Mouse (Mus musculus): ENCODE measurements around the gene Atox1. TPM values are rescaled to one million over a fixed set of nuclear protein-coding genes. Genes with fewer than 3 reads are reported as not detected.

Gene Atox1
- total RNA-seq, 2 experiments from 2014 or later, result 88.4 to 92.4 TPM

DNA sequence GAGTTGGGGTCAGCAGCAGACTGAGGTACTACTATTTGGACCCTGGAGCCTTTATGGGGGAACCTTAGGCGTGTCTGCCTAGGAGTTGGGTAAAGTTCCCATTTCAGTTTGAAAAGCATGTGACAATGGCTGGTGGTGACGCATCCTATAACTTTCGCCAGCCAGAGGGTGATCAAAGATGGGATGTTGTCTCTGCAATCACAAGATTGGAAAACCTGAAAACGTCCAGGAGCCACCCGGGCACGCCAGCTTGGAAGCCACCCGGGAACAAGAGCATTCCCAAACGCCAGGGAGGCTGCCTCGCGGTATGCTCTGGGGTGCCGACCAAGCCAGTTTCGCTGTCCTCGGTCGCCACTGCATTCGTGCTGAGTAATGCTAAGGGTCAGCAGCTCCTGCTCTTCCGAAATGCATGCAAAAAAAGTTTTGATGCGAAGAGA, 7.6 kb upstream of the Atox1 start:
- no peak for TF ChIP-seq CTCF (conservative IDR thresholded peaks at IDR 0.05)
- Histone ChIP-seq H3K27ac (peak overlapping the region; percentile 98), H3K4me3 (peak overlapping the region; percentile 73)
- DNase-seq (ENCODE audit: low spot score in 2 of 2), result no peak

GRCm38 (mm10) chr11:55468012-55468411, 7.0 kb upstream of the Atox1 start:
- Histone ChIP-seq H3K4me3 (peak overlapping the region; percentile 73; the same call in 1 of the 2 replicates), H3K27ac (peak overlapping the region; percentile 98)
- TF ChIP-seq CTCF (conservative IDR thresholded peaks at IDR 0.05), result no peak
- no peak for DNase-seq (ENCODE audit: low spot score in 2 of 2)

- Histone ChIP-seq H3K4me3 (no peak overlapping the region), H3K27ac (no peak overlapping the region)
- TF ChIP-seq CTCF (conservative IDR thresholded peaks at IDR 0.05), result no peak
- DNase-seq (ENCODE audit: low spot score in 2 of 2), result no peak
These were observed 4.1 kb upstream of the Atox1 start for GRCm38 (mm10) chr11:55465177-55465576.

DNA sequence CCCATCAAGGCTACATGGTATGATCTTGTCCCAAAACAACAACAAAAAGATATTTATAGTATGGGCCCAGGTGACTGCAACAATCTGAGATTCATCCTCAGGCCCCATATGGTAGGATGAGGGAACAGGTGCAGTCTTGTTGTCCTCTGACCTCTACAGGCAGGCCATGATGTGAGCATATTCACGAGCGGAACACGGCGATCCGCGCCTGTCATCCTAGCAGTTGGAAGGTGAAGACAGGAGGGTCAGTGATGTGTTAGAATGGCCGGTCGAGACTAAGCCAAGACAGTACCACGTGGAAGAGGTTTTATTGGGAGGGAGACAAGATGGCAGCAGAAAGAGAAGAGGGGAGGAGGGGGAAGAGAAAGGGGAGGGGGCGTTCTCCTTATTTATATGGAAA, 3.7 kb upstream of the Atox1 start:
- H3K27ac ChIP-seq, result no peak overlapping the region
- no peak for TF ChIP-seq CTCF (conservative IDR thresholded peaks at IDR 0.05)
- no peak overlapping the region for H3K4me3 ChIP-seq
- no peak for DNase-seq (ENCODE audit: low spot score in 2 of 2)

- no peak for TF ChIP-seq CTCF (conservative IDR thresholded peaks at IDR 0.05)
- no peak overlapping the region for H3K4me3 ChIP-seq
- no peak for DNase-seq (ENCODE audit: low spot score in 2 of 2)
These were observed 1.1 kb upstream of the Atox1 start for GRCm38 (mm10) chr11:55462149-55462548.

DNA sequence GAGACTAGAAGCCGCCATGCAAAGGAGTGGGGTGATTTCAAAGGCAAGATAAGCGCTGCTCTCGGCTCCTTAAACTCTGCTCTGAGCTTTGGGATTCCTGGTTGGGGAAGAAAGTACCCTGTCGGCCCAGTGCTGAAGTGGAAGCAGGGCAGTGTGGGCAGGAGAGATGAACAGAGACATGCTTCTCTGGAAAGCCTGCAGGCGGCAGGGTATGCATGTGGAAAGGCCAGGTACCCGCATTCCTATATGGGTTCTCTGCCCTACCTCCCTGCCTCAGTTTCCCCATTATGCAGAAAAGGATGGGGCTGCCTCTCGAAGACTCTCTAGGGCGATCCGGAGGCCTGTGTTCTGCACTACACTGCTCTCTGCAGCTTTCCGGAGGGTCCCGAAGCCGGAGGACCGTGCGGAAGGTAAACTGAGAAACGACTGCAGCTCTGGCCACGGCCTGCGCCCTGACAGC, 450 bp downstream of the Atox1 start:
- H3K27ac ChIP-seq, result peak overlapping the region; percentile 89
- TF ChIP-seq CTCF (conservative IDR thresholded peaks at IDR 0.05), result peak; percentile 64
- peak; percentile 22 to 24 for DNase-seq (ENCODE audit: low spot score in 2 of 2)

More at GRCm38 (mm10) chr11:55462149-55462548, 1.1 kb upstream of the Atox1 start:
- no peak overlapping the region for H3K27ac ChIP-seq

GRCm38 (mm10) chr11:55459850-55460558, 1.0 kb downstream of the Atox1 start:
- Histone ChIP-seq H3K27ac (peak overlapping the region; percentile 89; the same call in 1 of the 2 replicates), H3K4me3 (peak overlapping the region; percentile 93)
- no peak for DNase-seq (ENCODE audit: low spot score in 2 of 2)
- TF ChIP-seq CTCF (conservative IDR thresholded peaks at IDR 0.05), result no peak

More for the DNA sequence above, 450 bp downstream of the Atox1 start:
- H3K4me3 ChIP-seq, result peak overlapping the region; percentile 93

- DNase-seq (ENCODE audit: low spot score in 2 of 2), result no peak
- H3K4me3 ChIP-seq, result no peak overlapping the region
- TF ChIP-seq CTCF (conservative IDR thresholded peaks at IDR 0.05), result no peak
- no peak overlapping the region for H3K27ac ChIP-seq
These were observed 2.5 kb downstream of the Atox1 start for GRCm38 (mm10) chr11:55458501-55458900.

DNA sequence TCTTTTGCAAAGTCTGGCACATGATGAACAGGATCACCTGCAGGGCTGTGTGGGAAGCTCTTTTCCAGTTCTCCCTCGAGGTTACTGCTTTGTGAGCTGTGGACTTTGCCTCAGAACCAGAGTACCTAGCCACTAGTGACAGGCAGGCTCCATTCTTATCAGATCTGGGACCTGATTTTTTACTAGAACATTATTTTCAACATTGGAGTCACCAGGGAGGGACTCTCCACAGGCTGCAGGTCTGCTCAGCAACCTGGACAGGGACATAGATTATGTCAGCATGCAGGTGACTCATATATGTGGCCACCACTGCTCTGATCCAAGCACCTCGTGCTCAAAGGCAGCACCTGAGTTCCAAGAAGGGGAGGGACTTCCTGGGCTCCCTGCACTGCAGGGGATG, 5.9 kb downstream of the Atox1 start:
- no peak for TF ChIP-seq CTCF (conservative IDR thresholded peaks at IDR 0.05)
- Histone ChIP-seq H3K4me3 (no peak overlapping the region), H3K27ac (no peak overlapping the region)
- DNase-seq (ENCODE audit: low spot score in 2 of 2), result no peak

- DNase-seq (ENCODE audit: low spot score in 2 of 2), result no peak
- Histone ChIP-seq H3K4me3 (no peak overlapping the region), H3K27ac (peak overlapping the region; percentile 51; the same call in 1 of the 2 replicates)
- TF ChIP-seq CTCF (conservative IDR thresholded peaks at IDR 0.05), result no peak
These were observed 7.4 kb downstream of the Atox1 start for GRCm38 (mm10) chr11:55453640-55454039.

GRCm38 (mm10) chr11:55450311-55450710, 10.7 kb downstream of the Atox1 start:
- TF ChIP-seq CTCF (conservative IDR thresholded peaks at IDR 0.05), result 0 out of 2 replicates have a peak, but pooled peaks have one; percentile 9
- no peak overlapping the region for H3K4me3 ChIP-seq
- peak overlapping the region; percentile 64; the same call in 1 of the 2 replicates for H3K27ac ChIP-seq
- no peak for DNase-seq (ENCODE audit: low spot score in 2 of 2)

DNA sequence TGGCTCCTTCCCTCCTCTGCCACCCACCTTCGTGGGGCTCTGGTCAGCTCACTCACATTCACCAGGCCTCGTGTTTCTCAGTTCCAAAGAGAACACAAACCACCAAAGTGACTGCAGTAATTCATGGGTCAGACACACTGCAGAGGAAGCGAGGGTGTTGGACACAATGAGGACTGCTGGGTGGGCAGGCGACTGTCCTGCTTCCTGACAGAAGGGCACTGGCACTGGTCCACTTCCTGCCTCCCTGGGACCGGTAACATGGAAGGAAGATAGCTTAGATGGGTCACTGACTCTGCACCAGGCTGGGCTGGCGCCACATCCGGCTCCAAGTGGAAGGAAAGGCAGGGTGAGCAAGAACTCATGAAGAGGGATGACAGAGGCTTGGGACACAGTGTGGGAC, 11.5 kb downstream of the Atox1 start:
- peak overlapping the region; percentile 67 for H3K27ac ChIP-seq
- no peak for TF ChIP-seq CTCF (conservative IDR thresholded peaks at IDR 0.05)
- no peak for DNase-seq (ENCODE audit: low spot score in 2 of 2)
- H3K4me3 ChIP-seq, result no peak overlapping the region

DNA sequence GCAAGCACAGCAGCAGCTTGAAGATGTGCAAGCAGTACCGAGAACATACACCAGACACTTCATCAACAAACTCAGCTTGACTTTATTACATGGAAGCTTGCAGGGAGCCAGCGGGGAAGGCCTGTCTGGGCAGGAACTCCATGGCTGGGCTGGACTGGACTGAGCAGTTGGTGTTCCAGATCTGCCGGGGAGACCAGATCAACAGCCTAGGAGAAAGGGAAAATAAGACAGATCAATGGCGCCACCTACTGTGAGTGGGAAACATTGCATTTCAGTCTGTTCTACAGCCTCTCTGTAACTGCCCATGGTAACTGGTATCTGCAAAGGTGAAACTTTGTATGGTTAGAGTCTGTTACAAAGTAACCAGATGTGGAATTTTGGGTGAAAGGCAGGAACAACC, 14.5 kb downstream of the Atox1 start:
- peak; percentile 90 for TF ChIP-seq CTCF (conservative IDR thresholded peaks at IDR 0.05)

DNA sequence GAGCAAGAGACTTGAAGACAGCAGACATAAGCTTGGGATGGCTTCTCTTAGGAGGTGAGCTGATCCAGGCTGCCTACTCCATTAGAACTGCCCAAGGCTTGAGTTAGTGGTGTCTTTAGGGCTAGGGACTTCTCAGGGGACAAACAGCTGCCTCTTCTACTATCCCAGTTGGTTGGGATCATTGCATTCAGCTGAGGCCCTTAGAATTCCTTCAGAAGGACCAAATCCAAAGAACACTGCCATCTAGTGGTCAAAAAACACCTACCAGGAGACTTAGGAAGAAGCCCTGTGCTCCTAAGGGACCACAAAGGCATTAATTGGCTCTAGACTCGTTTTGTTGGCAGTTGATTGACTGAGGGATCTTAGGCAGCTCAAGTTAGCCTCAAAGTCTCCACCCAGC, 16.3 kb downstream of the Atox1 start:
- DNase-seq (ENCODE audit: low spot score in 2 of 2), result peak; percentile 61 to 73
- TF ChIP-seq CTCF (conservative IDR thresholded peaks at IDR 0.05), result peak; percentile 91
- Histone ChIP-seq H3K4me3 (no peak overlapping the region), H3K27ac (no peak overlapping the region)

More for the DNA sequence above, 14.5 kb downstream of the Atox1 start:
- Histone ChIP-seq H3K4me3 (no peak overlapping the region), H3K27ac (peak overlapping the region; percentile 44; the same call in 1 of the 2 replicates)
- DNase-seq (ENCODE audit: low spot score in 2 of 2), result peak; percentile 81 to 85
